Mouse (Mus musculus): ENCODE measurements around the gene Pard6b.
"Not testable (repeated sequence)": the region's sequence is repeated elsewhere in the genome, so short reads cannot be mapped to it uniquely, and the experiment has no call there.

Gene Pard6b

GRCm38 (mm10) chr2:168080431-168081246 lies at the start of gene Pard6b:
Pard6b (plus strand) TSS chr2:168081004.
- DNase-seq (ENCODE audit: low spot score in 2 of 2) = peak; percentile 83 to 92

GRCm38 (mm10) chr2:168031842-168032241 lies 49.0 kb upstream of the Pard6b start:
- no peak for DNase-seq (ENCODE audit: low spot score in 2 of 2)

- DNase-seq (ENCODE audit: low spot score in 2 of 2) = no peak
These were observed 46.9 kb upstream of the Pard6b start for GRCm38 (mm10) chr2:168033905-168034304.

- peak in 1 of 2 experiments; percentile 22 for DNase-seq (ENCODE audit: low spot score in 2 of 2)
These were observed 44.9 kb upstream of the Pard6b start for GRCm38 (mm10) chr2:168035907-168036306.

GRCm38 (mm10) chr2:168037063-168037462 lies 43.7 kb upstream of the Pard6b start:
- no peak for DNase-seq (ENCODE audit: low spot score in 2 of 2)

- no peak for DNase-seq (ENCODE audit: low spot score in 2 of 2)
These were observed 40.1 kb upstream of the Pard6b start for GRCm38 (mm10) chr2:168040751-168041150.

- no peak for DNase-seq (ENCODE audit: low spot score in 2 of 2)
These were observed 38.8 kb upstream of the Pard6b start for GRCm38 (mm10) chr2:168042019-168042418.

GRCm38 (mm10) chr2:168044681-168045287 lies 36.0 kb upstream of the Pard6b start:
- no peak for DNase-seq (ENCODE audit: low spot score in 2 of 2)

- no peak for DNase-seq (ENCODE audit: low spot score in 2 of 2)
These were observed 35.4 kb upstream of the Pard6b start for GRCm38 (mm10) chr2:168045357-168045756.

GRCm38 (mm10) chr2:168045771-168046170 lies 35.0 kb upstream of the Pard6b start:
- peak in 1 of 2 experiments; percentile 21 for DNase-seq (ENCODE audit: low spot score in 2 of 2)

GRCm38 (mm10) chr2:168046467-168046866 lies 34.3 kb upstream of the Pard6b start:
- DNase-seq (ENCODE audit: low spot score in 2 of 2) = no peak

GRCm38 (mm10) chr2:168049002-168049635 lies 31.7 kb upstream of the Pard6b start:
- DNase-seq (ENCODE audit: low spot score in 2 of 2) = peak in 1 of 2 experiments; percentile 43

- DNase-seq (ENCODE audit: low spot score in 2 of 2) = peak in 1 of 2 experiments; percentile 11
These were observed 30.5 kb upstream of the Pard6b start for GRCm38 (mm10) chr2:168050000-168050942.

- DNase-seq (ENCODE audit: low spot score in 2 of 2) = no peak
These were observed 28.6 kb upstream of the Pard6b start for GRCm38 (mm10) chr2:168052156-168052555.

GRCm38 (mm10) chr2:168052689-168053088 lies 28.1 kb upstream of the Pard6b start:
- DNase-seq (ENCODE audit: low spot score in 2 of 2) = peak; percentile 41 to 44

- no peak for DNase-seq (ENCODE audit: low spot score in 2 of 2)
These were observed 26.7 kb upstream of the Pard6b start for GRCm38 (mm10) chr2:168054142-168054541.

- no peak for DNase-seq (ENCODE audit: low spot score in 2 of 2)
These were observed 24.7 kb upstream of the Pard6b start for GRCm38 (mm10) chr2:168055910-168056665.

- no peak for DNase-seq (ENCODE audit: low spot score in 2 of 2)
These were observed 24.2 kb upstream of the Pard6b start for GRCm38 (mm10) chr2:168056666-168056933.

- DNase-seq (ENCODE audit: low spot score in 2 of 2) = not testable (repeated sequence)
These were observed 22.9 kb upstream of the Pard6b start for GRCm38 (mm10) chr2:168057876-168058275.

GRCm38 (mm10) chr2:168058488-168059199 lies 22.2 kb upstream of the Pard6b start:
- no peak for DNase-seq (ENCODE audit: low spot score in 2 of 2)
